Mouse (Mus musculus) embryonic facial prominence, embryonic 15.5 days (tissue): ENCODE data around the gene Uchl1. TPM values are rescaled to one million over a fixed set of nuclear protein-coding genes. Genes with fewer than 3 reads are reported as not detected.

Experiments used
- ATAC-seq: fragments of 200-750 bp; cut with Nextera tagmentation; 2 replicates; pipeline ENCODE4 v1.8.0; 2017; ENCODE audit warnings: low read depth, moderate TSS enrichment; ENCODE audit not compliant: insufficient number of reproducible peaks, low FRiP score, low TSS enrichment
- H3K27ac ChIP-seq: fragments of 300-500 bp; sonication (generic); replicated peaks from 2 replicates; pipeline ENCODE4 v1.5.1; 2015; ENCODE audit warnings: mild to moderate bottlenecking, inconsistent platforms
- H3K27me3 ChIP-seq: fragments of 300-500 bp; sonication (generic); 2 replicates; pipeline ENCODE4 v1.6.1; 2015; ENCODE audit warnings: inconsistent platforms
- H3K36me3 ChIP-seq: fragments of 300-500 bp; sonication (generic); 2 replicates; pipeline ENCODE4 v1.6.1; 2015; ENCODE audit warnings: mild to moderate bottlenecking, inconsistent platforms
- H3K4me1 ChIP-seq: fragments of 300-500 bp; sonication (generic); 2 replicates; pipeline ENCODE4 v1.6.1; 2015; ENCODE audit warnings: inconsistent platforms
- H3K4me2 ChIP-seq: fragments of 300-500 bp; sonication (generic); replicated peaks from 2 replicates; pipeline ENCODE4 v1.6.1; 2015; ENCODE audit warnings: mild to moderate bottlenecking, inconsistent platforms
- H3K4me3 ChIP-seq: fragments of 300-500 bp; sonication (generic); replicated peaks from 2 replicates; pipeline ENCODE4 v1.5.1; 2015; ENCODE audit warnings: mild to moderate bottlenecking, inconsistent platforms
- H3K9ac ChIP-seq: fragments of 300-500 bp; sonication (generic); 2 replicates; pipeline ENCODE4 v1.6.1; 2015; ENCODE audit warnings: inconsistent platforms
- H3K9me3 ChIP-seq: fragments of 300-500 bp; sonication (generic); replicated peaks from 2 replicates; pipeline ENCODE4 v1.6.1; 2016; ENCODE audit warnings: inconsistent platforms
- WGBS: fragments of 180-500 bp; shearing (Covaris S2); methylation state at CpG from one replicate; pipeline ENCODE4 v1.1.7; 2015; 5-methylcytosine and 5-hydroxymethylcytosine counted together
- polyA plus RNA-seq: library from polyadenylated mRNA; unstranded; fragments of >200 nt; fragmentation: Nextera tagmentation; extraction: Ambion mirVana; gene quantifications from 2 replicates; pipeline ENCODE4 v1.2.1, GENCODE M21; 2015

The Uchl1 gene
- polyA plus RNA-seq, 1 experiment from 2014 or later: 64.0 TPM

DNA sequence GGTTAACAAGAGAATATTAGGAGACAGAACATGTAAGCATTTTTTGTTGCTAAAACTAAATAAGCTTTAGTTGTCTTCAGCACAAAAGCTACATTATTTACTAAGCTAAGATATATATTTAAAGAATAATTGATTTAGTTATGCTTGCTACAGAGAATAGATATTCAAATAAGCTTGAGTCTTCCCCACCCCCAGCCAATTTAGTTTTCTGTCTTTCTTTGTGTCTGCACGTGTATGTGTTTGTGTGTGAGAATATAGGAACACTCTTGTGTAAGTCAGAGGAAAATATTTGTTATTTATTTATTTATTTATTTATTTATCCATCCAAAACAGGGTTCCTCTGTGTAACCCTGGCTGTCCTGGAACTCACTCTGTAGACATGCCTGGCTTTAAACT is 55.4 kb downstream of the Uchl1 start:
- Histone ChIP-seq H3K36me3 (no peaks in the 10 kb centered on the region), H3K9ac (no peak overlapping the region), H3K4me1 (no peaks in the 10 kb centered on the region), H3K27ac (no peak overlapping the region), H3K27me3 (no peaks in the 10 kb centered on the region), H3K4me3 (no peak overlapping the region), H3K9me3 (no peaks in the 10 kb centered on the region), H3K4me2 (no peak overlapping the region)
- ATAC-seq: no peak
- WGBS: 85% methylated on average over 1 of the region's 1 CpGs

DNA sequence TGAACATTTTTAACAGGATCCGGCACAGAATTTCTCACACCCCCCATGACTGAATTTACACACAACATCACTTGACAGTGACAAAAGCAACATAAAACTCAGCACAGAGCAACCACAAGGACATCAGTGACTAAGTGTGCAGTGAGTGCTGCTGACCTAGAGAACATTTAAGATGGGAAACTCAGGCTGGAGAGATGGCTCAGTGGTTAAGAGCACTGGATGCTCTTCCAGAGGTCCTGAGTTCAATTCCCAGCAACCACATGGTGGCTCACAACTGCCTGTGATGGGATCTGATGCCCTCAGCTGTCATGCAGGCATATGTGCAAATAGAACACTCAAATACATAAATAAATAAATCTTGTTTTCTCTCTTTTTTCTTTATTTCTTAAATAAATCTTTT is 57.7 kb downstream of the Uchl1 start:
- Histone ChIP-seq H3K27ac (no peak overlapping the region), H3K9ac (no peak overlapping the region), H3K27me3 (no peaks in the 10 kb centered on the region), H3K4me1 (no peaks in the 10 kb centered on the region), H3K4me2 (no peak overlapping the region), H3K4me3 (no peak overlapping the region), H3K9me3 (no peaks in the 10 kb centered on the region), H3K36me3 (no peaks in the 10 kb centered on the region)
- ATAC-seq: no peak
- 91% methylated on average over 1 of the region's 1 CpGs for WGBS

Other genes starting within 250 kb of the Uchl1 start
- 43.6 and 54.7 TPM in 2 replicates for gene Apbb2, start 57.3 kb upstream of the Uchl1 start, polyA plus RNA-seq
- 85.9 and 98.1 TPM in 2 replicates for gene Limch1, start 69.7 kb downstream of the Uchl1 start, polyA plus RNA-seq